Mouse (Mus musculus) ES-Bruce4 (cell line): ENCODE data around the gene Ggt1. TPM values are rescaled to one million over a fixed set of nuclear protein-coding genes. Genes with fewer than 3 reads are reported as not detected.

Experiments
- H3K27ac ChIP-seq: 2 replicates; pipeline ENCODE4 v1.5.1; 2012; ENCODE audit warnings: low read length, inconsistent platforms; ENCODE audit not compliant: insufficient read depth
- H3K27me3 ChIP-seq: 2 replicates; pipeline ENCODE4 v1.6.1; 2012; ENCODE audit warnings: mild to moderate bottlenecking, low read length, inconsistent platforms; ENCODE audit not compliant: control insufficient read depth, poor library complexity, insufficient read depth, severe bottlenecking
- H3K36me3 ChIP-seq: 2 replicates; pipeline ENCODE4 v1.6.1; 2012; ENCODE audit warnings: inconsistent platforms, mild to moderate bottlenecking, low read length, moderate library complexity; ENCODE audit not compliant: control insufficient read depth, poor library complexity, insufficient read depth, severe bottlenecking
- H3K4me1 ChIP-seq: one replicate; pipeline ENCODE4 v1.8.1; 2011; ENCODE audit warnings: low read length; ENCODE audit not compliant: control insufficient read depth, insufficient read depth
- H3K4me3 ChIP-seq: 2 replicates; pipeline ENCODE4 v1.5.1; 2011; ENCODE audit warnings: low read depth, mild to moderate bottlenecking, low read length
- H3K9ac ChIP-seq: 2 replicates; pipeline ENCODE4 v1.6.1; 2012; ENCODE audit warnings: low read depth, mild to moderate bottlenecking, inconsistent platforms; ENCODE audit not compliant: poor library complexity, severe bottlenecking
- H3K9me3 ChIP-seq: replicated peaks from 2 replicates; pipeline ENCODE4 v1.6.1; 2012; ENCODE audit warnings: mild to moderate bottlenecking, low read length, inconsistent platforms; ENCODE audit not compliant: control insufficient read depth, poor library complexity, insufficient read depth, severe bottlenecking
- CTCF ChIP-seq: IDR thresholded peaks from one replicate; pipeline ENCODE4 v1.8.1; 2011; ENCODE audit warnings: low read depth, low read length
- EP300 ChIP-seq: IDR thresholded peaks from 2 replicates; pipeline ENCODE4 v1.6.1; 2011; ENCODE audit warnings: low read depth, low read length; ENCODE audit not compliant: insufficient read depth
- POLR2A ChIP-seq: IDR thresholded peaks from one replicate; pipeline ENCODE4 v1.8.1; 2011; ENCODE audit warnings: low read length; ENCODE audit not compliant: insufficient read depth
- polyA plus RNA-seq: library from polyadenylated mRNA; stranded (reverse); fragments of >200 nt; gene quantifications from 2 replicates; pipeline ENCODE4 v1.2.4, GENCODE M21; 2011; ENCODE audit warnings: low read depth; ENCODE audit not compliant: missing spikeins, insufficient read depth, insufficient read length

The Ggt1 gene
- polyA plus RNA-seq, 1 experiment, result 2.8 TPM

- Histone ChIP-seq H3K36me3 (peaks cover 33% of the 10 kb centered on the region), H3K9me3 (no peaks in the 10 kb centered on the region), H3K27ac (no peak overlapping the region), H3K9ac (no peak overlapping the region), H3K27me3 (no peaks in the 10 kb centered on the region), H3K4me3 (no peak overlapping the region), H3K4me1 (no peaks in the 10 kb centered on the region)
- TF ChIP-seq POLR2A (no peak), CTCF (no peak), EP300 (no peak)
These were observed 26.5 kb upstream of the Ggt1 start for GRCm38 (mm10) chr10:75534934-75535333.

GRCm38 (mm10) chr10:75535423-75535822 is 26.0 kb upstream of the Ggt1 start:
- TF ChIP-seq CTCF, result no peak
- TF ChIP-seq EP300, result no peak
- no peak for TF ChIP-seq POLR2A
- Histone ChIP-seq H3K27me3 (no peaks in the 10 kb centered on the region), H3K9me3 (no peaks in the 10 kb centered on the region), H3K27ac (no peak overlapping the region), H3K9ac (no peak overlapping the region), H3K4me1 (no peaks in the 10 kb centered on the region), H3K4me3 (no peak overlapping the region), H3K36me3 (peaks cover 29% of the 10 kb centered on the region)

GRCm38 (mm10) chr10:75536123-75536522 is 25.3 kb upstream of the Ggt1 start:
- Histone ChIP-seq H3K27me3 (no peaks in the 10 kb centered on the region), H3K36me3 (peaks cover 28% of the 10 kb centered on the region), H3K27ac (no peak overlapping the region), H3K9me3 (no peaks in the 10 kb centered on the region), H3K4me1 (no peaks in the 10 kb centered on the region), H3K4me3 (no peak overlapping the region), H3K9ac (no peak overlapping the region)
- TF ChIP-seq CTCF (no peak), POLR2A (no peak), EP300 (no peak)

GRCm38 (mm10) chr10:75547901-75548300 is 13.5 kb upstream of the Ggt1 start:
- Histone ChIP-seq H3K9me3 (no peaks in the 10 kb centered on the region), H3K4me1 (no peaks in the 10 kb centered on the region), H3K27ac (no peak overlapping the region), H3K36me3 (no peaks in the 10 kb centered on the region), H3K9ac (no peak overlapping the region), H3K27me3 (no peaks in the 10 kb centered on the region), H3K4me3 (no peak overlapping the region)
- no peak for TF ChIP-seq CTCF
- no peak for TF ChIP-seq EP300
- TF ChIP-seq POLR2A, result no peak

- Histone ChIP-seq H3K36me3 (no peaks in the 10 kb centered on the region), H3K9ac (no peak overlapping the region), H3K9me3 (no peaks in the 10 kb centered on the region), H3K27me3 (no peaks in the 10 kb centered on the region), H3K4me3 (no peak overlapping the region), H3K27ac (no peak overlapping the region), H3K4me1 (no peaks in the 10 kb centered on the region)
- TF ChIP-seq CTCF (no peak), EP300 (no peak), POLR2A (no peak)
These were observed 12.9 kb upstream of the Ggt1 start for GRCm38 (mm10) chr10:75548486-75548885.

- Histone ChIP-seq H3K9ac (no peak overlapping the region), H3K27ac (no peak overlapping the region), H3K27me3 (no peaks in the 10 kb centered on the region), H3K9me3 (no peaks in the 10 kb centered on the region), H3K36me3 (no peaks in the 10 kb centered on the region), H3K4me1 (no peaks in the 10 kb centered on the region), H3K4me3 (no peak overlapping the region)
- no peak for TF ChIP-seq EP300
These were observed 11.5 kb upstream of the Ggt1 start for GRCm38 (mm10) chr10:75549886-75550285.
